Mouse (Mus musculus) kidney, adult 2 months (tissue): ENCODE measurements around the gene Gstcd.

Experiments
- CTCF ChIP-seq: fragments of 200-500 bp; conservative IDR thresholded peaks from 2 replicates; pipeline ENCODE4 v1.5.1; 2011; ENCODE audit warnings: low read depth, mild to moderate bottlenecking, control low read depth, low read length, moderate library complexity, mixed read lengths; ENCODE audit not compliant: insufficient read depth, insufficient read length
- POLR2A ChIP-seq: fragments of 200-500 bp; IDR thresholded peaks from one replicate; pipeline ENCODE4 v1.6.1; 2011; ENCODE audit warnings: low read depth, low read length, control low read depth

- no peak for TF ChIP-seq POLR2A
- TF ChIP-seq CTCF, result no peak
Observed at GRCm38 (mm10) chr3:132942778-132943177, 149.1 kb downstream of the Gstcd start.
